Mouse (Mus musculus): Measurements from ENCODE around the gene Stx6.

Stx6 gene

DNA sequence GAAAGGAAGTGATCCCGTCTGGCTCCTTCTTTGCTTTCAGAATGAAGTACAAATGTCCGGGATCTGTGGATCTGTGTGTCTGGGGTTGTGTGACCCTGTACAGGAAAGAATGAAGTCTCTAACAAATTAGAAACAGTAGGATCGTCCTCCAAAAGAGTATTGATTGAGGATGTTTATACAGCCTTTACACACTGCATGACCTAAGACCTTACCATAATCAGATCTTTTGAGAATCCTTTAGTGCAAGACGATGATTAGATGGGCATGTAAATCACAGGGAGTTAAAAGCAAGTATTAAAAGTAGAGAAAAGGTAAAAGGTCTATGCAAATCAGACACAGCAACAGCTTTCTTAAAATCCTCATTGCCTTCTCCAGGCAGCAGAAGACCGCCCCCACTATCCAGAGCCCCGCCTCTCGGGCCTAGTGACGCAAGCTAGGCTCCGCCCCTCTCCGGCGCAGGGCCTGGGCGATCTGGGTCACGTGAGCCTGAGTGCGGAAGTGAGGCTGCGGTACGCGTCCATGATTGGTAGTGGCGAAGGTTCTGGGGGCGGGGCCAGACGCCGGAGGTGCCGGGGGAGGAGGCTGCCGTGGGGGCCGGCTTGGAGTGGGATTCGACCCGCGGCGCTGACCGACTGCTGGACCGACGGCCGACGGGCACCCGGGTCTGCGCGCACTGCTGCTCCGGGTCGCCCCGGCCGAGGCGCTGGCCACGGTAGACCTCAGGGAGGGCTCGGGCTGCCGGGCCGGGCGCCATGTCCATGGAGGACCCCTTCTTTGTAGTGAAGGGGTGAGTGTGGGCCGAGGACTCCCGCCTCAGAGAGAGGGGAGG, at the start of gene Stx6:
TSS of gene Stx6 (plus strand) at position 575 of the 829 bp plus-strand sequence.
- WGBS, result 3% methylated on average over 46 of the region's 48 CpGs

- 32% methylated on average over 18 of the region's 18 CpGs for WGBS
Observed at GRCm38 (mm10) chr1:155109387-155110350, 48.8 kb upstream of the Stx6 start.

DNA sequence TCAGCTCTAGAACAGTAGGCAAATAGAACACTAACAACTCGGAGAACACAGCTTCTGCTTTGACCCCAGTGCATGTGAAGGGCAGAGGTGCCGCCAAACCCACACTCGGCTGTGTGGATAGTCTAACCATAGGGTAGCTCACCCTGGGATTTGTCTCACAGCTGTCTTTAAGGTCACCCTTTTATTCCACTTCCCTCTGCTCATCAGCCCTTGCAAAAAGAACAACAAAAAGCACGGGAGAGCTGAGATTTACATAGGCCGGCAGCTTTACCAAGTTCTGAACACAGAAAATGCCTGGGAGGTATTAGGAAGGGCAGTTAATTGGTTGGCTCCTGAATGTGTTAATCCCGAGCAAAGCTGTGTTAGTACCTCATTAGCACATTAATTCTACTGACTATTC, 47.0 kb upstream of the Stx6 start:
- 76% methylated on average over 6 of the region's 6 CpGs for WGBS

DNA sequence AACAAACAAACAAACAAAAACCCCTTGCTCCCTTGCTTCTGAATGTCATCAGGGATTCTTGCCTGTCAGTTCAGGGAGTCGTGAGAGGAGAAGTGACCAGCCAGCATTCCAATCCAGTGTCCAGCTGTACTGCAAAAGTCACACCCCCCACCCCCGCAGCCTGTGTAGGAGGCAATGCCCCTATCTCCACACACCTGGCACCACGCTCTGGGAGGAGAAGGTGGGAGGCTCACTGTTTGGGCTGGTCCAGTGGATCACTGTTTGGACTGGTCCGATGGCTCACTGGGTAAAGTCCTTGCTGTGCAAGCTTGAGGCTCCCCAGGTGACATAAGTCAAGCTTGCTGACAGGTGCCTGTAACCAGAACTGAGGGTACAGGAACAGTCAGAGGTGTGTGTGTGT, 46.4 kb upstream of the Stx6 start:
- 73% methylated on average over 4 of the region's 4 CpGs for WGBS

GRCm38 (mm10) chr1:155112875-155113274, 45.6 kb upstream of the Stx6 start:
- WGBS, result 94% methylated on average over 1 of the region's 1 CpGs

DNA sequence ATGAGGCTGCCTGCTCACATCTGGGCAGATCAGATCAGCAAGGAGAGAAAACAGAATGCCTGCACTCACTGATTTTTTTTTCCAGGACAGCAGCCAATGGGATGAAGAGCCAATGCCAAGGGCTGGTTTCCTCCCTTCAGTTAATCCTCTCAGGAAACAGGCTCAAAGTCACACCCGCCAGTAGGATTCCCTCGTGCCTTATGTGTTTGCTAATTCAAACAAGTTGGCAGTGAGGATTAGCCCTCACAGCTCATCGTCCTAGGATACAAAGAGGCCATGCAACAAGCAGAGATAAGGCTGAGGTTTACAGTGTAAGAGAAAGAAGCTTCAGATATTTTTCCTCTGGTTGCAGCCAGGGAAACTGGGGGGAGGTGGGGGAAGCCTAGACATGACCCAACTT, 44.6 kb upstream of the Stx6 start:
- WGBS, result 42% methylated on average over 3 of the region's 3 CpGs

DNA sequence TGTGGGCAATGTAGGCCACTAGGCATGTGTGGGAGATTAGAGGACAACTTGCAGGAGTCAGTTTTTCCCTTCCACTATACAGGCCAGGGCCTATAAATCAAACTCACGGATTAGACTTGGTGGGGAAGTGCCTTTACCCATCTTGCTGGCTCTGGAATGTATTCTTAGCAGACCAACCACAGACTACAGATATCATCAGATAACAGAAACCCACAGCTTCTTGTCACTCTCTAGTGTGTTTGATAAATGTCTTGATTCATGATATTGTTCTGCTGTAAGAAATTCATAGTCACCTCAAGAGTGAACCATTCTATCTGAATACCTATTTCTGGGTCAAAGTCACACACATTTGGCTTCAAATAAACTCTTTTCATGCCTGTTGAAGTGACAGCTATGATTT, 38.8 kb upstream of the Stx6 start:
- WGBS, result 100% methylated on average over 1 of the region's 1 CpGs

GRCm38 (mm10) chr1:155121977-155122939, 36.3 kb upstream of the Stx6 start:
- 65% methylated on average over 21 of the region's 21 CpGs for WGBS

GRCm38 (mm10) chr1:155124397-155124796, 34.1 kb upstream of the Stx6 start:
- 72% methylated on average over 5 of the region's 5 CpGs for WGBS

- WGBS, result 74% methylated on average over 5 of the region's 5 CpGs
Observed at GRCm38 (mm10) chr1:155126716-155127115, 31.8 kb upstream of the Stx6 start.

DNA sequence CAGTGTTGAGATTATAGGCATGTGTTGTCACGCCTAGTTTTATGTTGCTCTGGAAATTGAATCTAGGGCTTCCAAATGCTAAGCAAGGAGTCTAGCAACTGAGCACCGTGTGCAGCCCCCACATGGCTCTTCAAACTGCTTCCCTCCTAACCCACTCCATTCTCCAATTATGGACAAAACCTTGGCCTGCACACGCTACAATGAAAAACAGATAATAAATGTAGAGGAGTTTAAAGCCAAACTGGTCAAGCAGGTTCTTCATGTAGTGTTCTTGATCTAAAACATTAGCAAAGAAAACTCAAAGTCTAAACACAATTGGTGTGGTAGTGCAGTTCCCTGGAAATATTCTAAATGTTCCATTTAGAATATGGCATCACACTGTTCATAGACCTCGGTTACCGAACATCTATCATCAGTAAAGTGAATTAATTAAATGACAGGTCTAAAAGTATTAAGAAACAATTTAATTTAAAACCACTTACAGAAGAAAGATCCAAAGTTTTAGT, 31.0 kb upstream of the Stx6 start:
- WGBS, result 78% methylated on average over 5 of the region's 5 CpGs

- WGBS, result 89% methylated on average over 8 of the region's 8 CpGs
Observed at GRCm38 (mm10) chr1:155134866-155135265, 23.6 kb upstream of the Stx6 start.

DNA sequence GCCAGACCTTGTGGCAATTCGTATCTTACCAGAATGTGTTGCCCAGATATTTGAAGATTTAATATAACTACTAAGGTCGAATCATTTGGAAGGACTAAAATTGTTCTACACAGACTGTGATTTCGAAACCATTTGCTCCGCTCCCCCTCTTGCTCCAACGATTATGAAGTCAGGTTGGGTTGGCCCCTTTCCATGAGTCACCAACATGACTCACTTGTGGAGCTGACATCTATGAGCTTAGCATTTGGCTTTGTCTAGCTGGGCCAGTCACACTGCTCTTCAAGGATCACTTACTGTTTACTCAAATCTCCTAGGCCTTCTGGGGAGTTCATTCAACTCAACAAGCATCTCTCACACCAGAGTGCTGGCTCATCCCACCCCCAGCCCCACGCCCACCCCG, 19.7 kb upstream of the Stx6 start:
- WGBS, result 86% methylated on average over 7 of the region's 7 CpGs

GRCm38 (mm10) chr1:155140076-155140475, 18.4 kb upstream of the Stx6 start:
- WGBS, result 63% methylated on average over 2 of the region's 2 CpGs

DNA sequence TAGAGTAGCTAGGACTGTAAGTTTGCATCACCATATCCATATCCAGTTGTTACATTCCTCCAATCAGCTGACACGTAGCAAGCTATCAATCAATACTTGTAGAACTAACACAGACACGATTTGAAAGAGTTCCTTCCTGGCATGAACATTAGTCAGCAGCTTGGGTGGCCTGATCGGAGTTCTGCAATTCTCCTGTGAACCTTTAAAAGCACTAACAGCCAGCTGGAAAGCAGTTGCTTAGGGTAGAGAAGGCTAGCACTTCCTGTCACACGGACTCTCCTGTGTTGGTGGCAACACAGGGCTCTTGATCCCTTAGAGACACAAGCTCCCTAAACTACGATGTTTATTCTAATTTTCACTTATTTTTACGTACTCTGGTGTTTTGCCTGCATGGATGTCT, 12.9 kb upstream of the Stx6 start:
- 61% methylated on average over 6 of the region's 6 CpGs for WGBS

GRCm38 (mm10) chr1:155146572-155146980, 11.9 kb upstream of the Stx6 start, which contains the start of gene Mr1:
Mr1 (minus strand) TSS chr1:155146814.
- 28% methylated on average over 8 of the region's 8 CpGs for WGBS

- 83% methylated on average over 2 of the region's 2 CpGs for WGBS
Observed at GRCm38 (mm10) chr1:155147228-155147627, 11.3 kb upstream of the Stx6 start.

- WGBS, result 94% methylated on average over 3 of the region's 3 CpGs
Observed at GRCm38 (mm10) chr1:155149403-155149802, 9.1 kb upstream of the Stx6 start.

GRCm38 (mm10) chr1:155150821-155151220, 7.7 kb upstream of the Stx6 start:
- WGBS, result 92% methylated on average over 5 of the region's 5 CpGs

DNA sequence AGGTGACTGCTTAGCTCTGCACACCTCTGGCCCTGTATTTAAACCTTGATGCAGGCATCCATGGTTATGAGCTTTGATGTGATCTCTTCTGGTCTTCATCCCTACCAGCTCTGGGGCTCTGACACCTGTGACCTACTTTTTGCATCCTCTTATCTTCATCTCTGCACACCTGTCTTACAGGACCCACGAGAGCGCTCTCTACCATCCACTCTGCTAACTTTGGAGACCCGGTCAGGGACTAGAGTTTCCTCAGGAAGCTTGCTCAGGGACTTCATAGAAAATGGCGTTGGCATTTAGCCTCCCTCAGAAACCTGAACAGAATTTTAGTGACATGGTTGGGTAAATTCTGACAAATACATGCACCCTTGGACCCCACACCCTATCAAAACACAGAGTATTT, 4.6 kb upstream of the Stx6 start:
- WGBS, result 82% methylated on average over 4 of the region's 4 CpGs

DNA sequence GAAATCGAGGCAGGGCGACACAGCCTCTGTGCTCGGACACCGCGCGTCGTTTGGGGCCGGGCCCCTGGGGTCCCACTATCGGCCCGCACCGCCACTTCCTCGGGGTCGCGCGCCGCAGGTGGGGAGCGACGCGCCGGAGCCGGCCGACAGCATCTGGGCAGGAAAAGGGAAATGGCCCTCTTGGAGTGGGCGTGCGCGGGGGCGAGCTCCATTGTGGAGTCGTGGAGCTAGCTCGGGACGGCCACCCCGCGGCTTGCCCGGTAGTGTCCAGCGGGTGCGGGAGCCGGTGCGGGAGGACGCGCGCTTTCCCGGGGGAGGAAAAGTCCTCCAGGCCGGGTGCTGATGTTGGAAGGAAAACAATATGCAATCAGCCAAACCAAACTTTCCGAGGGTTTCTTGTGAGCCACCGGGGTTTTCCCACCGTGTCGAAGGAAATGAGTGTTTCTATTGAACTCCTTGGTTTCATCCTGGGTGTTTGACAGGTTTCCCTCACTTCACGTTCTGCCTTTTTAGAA, 512 bp downstream of the Stx6 start:
- under 1% methylated on average over 46 of the region's 46 CpGs for WGBS

Data from cerebral cortex, adult 2 months (tissue).